Mouse (Mus musculus) natural killer cell, adult 2 months (primary cell): ENCODE measurements around the gene Slc23a2.

Experiments used
- DNase-seq, 2 experiments: peaks; one replicate each; pipeline ENCODE4 v3.0.0; 2022; ENCODE audit warnings: low spot score in 2 of 2

Slc23a2 gene

DNA sequence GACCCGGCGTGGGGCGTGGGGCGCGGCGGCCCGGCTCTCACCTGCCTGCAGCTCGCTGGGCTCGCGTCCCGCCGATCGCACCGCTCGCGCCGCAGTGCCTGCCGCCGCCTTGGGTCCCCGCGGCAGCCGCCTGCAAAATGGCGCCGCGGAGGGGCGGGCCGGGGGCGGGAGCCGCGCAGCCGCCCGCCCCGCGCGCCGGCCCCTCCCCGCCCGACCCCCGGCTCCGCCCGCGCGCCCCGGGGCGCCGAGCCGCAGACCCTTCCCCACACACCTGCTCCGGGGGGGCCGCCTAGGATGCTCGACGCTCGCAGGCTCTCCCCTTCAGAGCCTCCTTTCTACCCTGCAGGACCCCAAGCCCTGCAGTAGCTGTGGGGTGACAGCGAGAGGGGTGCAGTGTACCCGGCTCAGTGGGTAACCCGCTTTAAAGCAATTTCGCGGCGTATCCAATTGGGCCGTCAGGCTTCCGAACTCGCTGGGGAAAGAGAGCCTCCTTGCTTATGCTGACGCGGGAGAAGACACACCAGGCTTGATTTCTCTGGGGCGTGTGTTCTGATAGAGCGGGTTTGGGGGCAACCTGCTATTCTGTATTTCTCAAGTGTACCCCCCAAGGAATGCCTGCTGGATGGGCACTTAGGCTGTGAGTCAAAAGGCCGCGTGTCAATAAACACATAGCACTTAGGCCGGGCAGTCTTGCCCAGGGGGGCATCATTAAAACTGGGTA is at the start of gene Slc23a2:
Gene Slc23a2 (minus strand): TSS at position 138 of the 721 bp plus-strand sequence.
- DNase-seq = peak in 1 of 2 experiments; percentile 15

DNA sequence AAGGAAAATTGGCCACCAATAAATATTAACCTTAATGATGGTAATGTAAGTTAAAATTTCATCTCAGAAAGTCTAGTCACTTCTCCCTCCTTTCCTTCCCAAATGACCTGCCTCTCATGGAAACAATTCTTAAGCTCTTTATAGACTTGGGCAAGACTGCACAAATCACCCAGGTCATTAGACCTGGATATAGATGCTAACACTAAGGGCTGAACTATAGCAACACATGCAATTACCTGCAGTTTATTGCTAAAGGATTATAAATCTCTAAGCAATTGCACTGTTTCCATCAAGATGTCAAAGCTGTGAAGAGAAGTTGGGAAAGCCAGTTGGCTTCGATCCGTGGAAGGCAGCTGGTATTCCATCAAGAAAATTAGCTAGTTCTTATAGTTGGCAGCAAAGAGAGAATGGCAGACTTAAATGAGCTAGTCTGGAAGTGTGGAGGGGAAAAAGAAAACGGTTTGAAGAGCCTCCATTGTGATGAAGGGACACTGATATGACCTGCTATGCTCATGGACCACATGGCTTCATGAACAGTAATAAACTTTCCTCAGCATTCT is 45.8 kb upstream of the Slc23a2 start:
- DNase-seq = no peak

DNA sequence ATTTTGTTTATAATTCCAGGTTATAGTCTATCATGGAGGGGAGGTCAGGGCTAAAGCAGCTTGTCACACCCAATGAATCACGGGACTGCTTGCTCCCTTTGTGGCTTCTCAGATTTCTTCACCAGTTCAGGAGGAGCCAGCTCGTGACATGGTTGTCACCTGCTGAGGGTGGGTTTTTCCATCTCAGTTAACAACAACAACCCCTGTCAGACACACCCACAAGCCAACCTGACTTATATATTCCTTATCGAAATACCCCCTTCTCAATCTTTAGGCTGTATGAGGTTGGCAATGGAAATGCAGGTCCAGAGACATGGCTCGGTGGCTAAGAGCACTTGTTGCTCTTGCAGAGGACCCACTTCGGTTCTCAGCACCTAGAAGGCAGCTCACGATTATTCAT is 39.0 kb upstream of the Slc23a2 start:
- no peak for DNase-seq

DNA sequence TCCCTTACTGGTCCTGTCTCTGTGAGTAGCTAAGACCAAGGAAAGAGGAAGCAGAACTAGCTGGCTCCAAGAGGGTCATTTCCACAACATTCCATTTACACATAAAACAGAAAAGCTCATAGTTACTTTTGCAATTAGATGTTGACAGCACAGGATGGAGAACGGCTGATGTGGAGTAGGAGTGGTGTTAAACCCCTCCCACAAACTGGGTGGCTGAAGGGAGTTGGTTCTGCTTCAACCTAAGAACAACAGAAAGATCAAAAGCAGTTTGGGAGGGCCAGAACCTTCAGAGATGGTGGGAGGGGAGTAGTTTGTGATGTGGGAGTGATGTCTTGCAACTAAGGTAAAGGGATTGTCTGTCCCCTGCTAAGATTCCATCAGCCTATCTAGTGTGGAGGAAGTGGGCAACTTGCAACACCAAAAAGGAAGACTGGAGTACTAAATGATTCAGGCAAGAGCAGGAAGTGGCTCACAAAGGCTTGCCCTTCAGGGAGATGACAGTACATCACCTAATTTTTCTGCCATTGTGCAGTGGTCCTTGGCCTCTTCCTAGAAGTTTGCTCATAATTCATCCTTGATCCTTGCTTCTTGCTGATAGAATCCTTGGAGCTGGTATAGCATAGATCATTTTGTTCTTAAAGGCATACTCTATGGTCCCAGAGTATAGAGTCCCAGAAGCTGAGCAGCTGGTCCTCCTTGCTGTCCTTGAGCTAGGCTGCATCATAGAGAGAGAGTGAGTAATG is 35.7 kb upstream of the Slc23a2 start:
- DNase-seq = peak in 1 of 2 experiments; percentile 6

DNA sequence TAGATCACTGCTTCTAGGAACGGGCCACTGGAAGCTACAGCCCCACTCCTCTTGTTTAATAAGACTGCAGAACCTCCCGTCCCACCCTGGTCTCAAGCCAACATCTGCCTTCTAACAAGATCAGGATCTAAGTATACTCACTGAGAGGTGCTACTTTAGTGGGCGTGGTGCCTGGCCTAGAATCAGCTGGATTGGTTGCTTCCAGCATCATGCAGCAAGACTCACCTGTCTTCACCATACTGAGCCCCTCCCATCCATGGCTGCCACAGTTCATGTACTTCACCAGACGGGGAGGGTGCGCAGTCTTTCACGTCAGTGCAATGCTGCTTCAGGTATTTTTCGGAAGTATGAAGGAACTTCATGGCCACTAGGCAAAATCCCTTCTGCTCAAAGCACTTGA is 34.5 kb upstream of the Slc23a2 start:
- no peak for DNase-seq

DNA sequence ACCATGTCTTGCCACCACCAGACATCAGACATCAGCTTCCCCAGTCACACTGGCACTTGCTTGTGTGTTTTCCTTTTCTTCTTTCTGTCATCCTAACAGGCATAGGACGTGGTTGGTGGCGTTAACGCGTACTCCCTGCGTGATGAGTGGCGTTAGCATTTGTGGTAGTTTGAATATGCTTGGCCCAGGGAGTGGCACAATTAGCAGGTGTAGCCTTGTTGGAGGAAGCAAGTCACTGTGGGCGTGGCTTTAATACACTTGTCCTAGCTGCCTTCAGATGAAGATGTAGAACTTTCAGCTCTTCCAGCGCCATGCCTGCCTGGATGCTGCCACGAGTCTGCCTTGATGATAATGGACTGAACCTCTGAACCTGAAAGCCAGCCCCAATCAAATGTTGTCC is 32.5 kb upstream of the Slc23a2 start:
- DNase-seq = no peak

DNA sequence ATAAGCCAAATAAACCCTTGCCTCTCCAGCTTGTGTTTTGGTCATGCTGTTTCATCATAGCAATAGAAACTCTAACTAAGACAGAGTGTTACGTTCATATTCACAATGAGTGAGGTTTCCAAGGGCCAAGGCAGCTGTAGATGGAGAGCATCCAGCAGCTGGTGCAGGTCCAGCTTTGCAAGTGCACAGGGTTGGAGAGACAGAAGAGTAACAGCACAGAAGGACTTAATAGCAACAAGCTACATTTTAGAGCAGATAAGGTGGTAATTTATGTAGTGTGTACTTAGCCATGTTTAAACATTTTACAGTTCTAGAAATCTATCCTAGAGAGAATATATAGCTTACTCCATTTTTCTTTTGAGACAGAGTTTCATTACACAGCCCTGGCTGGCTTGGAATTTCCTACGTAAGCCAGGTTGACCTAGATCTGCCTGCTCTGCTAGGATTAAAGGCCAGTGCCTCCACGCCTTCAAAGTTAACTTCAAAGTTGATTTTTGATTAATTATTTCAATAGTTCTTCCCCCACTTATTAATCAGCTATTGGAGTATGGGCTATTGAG is 31.5 kb upstream of the Slc23a2 start:
- no peak for DNase-seq

DNA sequence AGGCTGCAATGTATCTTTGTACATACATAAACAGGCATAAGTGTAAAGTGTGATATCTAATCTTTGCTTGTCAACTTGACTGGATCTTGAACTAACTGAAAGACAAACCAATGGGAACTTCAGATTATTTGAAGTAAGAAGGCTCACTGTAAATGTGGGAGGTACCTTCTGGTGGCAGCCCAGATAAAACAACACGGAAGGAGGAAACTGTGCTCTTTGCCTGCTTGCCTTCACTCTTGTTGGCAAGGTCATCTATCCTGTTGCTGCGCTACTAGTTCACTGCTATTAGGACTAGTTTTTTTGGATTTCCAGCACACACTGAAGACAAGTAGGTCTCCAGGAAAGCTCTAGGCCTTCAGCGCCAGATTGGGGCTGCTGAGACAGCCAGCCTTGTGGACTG is 29.1 kb upstream of the Slc23a2 start:
- no peak for DNase-seq

DNA sequence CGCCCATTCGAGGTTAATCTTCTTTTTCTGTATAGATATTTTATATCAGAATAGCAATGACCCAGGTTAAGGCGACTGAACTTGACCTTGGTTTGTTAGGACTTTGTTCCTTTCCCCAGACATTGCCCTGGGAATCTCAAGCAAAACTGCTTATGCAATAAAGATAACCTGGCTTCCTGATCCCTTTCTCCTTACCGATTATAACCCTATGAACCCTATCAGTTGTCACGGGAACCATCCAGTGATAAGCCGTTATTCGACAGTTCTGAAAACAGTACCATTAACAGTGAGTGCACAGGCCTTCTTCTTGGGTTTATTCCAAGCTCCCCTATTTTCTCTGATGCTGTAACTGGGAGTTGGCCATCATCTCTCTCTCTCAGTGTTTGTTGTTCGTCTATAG is 27.0 kb upstream of the Slc23a2 start:
- no peak for DNase-seq

DNA sequence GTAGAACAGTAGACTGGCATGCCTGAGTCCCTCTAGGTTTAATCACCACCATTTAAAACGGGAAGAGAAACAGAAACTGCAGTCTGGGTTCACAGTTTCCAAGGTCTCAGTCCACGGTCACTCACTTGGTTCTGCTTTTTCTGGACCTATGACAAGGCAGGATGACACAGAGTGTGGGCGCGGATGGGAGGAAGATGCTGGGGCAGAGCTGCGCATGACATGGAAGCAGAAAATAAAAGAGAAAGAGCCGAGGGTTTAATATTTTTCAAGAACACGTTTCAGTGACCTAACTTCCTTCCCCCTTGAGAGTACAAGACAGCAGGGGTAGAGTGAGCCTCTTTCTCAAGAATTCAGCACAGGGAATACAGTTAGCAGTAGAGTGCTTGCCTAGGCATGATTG is 24.2 kb upstream of the Slc23a2 start:
- no peak for DNase-seq

DNA sequence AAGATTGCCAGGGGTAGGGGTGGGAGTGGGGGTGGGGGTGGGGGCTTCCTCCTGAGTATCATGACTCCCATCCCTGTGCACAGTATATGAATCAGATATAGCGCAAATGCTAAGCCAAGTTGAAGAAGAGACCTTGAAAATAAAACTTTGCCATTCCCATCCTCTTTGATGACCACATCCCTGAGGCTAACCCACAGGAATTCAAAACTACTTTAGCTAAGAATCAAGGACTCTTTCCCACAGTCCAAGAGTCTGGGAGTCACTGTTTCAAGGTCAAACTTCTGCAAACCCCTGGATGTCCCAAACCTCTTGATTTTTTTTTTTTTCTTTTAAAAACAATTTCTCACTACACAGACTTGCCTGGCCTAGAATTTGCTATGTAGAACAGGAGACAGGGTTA is 18.7 kb upstream of the Slc23a2 start:
- DNase-seq = no peak

DNA sequence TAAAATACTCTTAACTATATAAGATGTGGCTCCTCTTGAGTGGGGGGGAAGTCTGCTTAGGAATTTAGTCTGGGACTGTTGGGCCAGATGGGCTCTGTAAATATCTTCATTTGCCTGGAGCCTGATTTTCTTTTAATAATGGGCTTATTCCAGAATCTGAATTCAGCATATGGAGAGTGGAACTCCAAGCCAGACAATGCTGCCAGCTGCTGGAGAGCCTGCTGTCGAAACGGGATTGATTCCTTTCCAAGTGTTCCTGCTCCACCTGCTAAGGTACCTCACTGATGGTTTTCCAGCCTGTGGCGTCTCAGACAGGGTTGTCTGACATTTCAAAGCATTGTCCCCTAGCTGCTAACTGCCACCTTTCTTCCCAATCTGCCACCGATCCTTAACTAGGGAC is 12.6 kb upstream of the Slc23a2 start:
- no peak for DNase-seq

DNA sequence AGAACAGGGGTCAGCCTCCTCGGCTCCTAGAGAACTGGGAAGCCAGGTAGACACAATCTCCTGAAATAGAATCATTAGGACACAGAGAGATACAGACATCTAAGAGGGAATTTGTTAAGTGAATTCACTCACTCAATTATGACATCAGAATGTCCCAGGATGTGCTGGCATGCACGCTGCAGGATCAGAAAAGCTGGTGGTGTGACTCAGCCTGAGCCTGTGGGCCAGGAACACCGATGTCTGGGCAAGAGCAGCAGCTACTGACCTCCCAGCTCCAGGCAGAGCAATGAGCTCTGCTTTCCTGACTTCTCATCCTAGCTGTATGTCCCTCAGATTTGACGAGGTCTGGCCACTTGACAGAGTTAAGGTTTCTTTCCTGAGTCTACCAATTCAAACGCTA is 7.8 kb upstream of the Slc23a2 start:
- no peak for DNase-seq

DNA sequence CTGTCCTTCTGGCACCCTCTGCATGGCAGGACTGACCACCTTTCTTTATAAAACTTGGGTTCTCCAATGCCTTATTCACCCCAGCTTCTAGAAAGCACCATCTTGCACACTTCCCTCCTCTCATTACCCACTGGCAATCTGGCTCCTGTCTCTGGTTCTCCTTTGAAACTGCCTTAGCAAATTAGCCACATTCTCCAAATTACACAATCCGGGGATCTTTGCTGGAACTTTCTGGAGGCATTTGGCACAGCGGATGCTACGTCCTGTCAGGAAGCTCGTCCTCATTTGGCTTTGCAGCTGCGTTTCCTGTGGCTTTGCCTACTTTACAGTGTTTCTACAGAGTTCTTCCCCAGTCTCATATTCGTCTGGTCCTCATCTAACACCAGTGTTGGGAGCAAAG is 6.7 kb upstream of the Slc23a2 start:
- DNase-seq = no peak

DNA sequence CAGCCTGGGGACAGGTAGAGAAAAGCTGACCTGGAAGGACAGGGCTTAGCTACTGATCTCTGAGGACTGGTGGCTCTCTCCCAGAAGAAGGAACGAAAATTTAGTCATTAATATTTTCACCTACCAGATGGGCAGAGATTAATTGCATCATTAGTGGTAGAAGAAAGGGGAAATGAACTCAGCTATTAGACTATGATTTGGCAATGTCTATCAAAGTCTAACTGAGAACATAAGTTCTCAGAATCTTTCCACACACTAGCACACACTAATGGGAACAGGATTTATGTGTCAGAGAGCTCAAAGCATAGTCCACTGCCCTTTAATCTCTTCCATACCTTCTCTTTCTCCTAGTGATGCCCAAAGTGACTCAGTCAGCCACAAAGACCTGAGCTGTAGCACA is 6.0 kb upstream of the Slc23a2 start:
- DNase-seq = no peak

DNA sequence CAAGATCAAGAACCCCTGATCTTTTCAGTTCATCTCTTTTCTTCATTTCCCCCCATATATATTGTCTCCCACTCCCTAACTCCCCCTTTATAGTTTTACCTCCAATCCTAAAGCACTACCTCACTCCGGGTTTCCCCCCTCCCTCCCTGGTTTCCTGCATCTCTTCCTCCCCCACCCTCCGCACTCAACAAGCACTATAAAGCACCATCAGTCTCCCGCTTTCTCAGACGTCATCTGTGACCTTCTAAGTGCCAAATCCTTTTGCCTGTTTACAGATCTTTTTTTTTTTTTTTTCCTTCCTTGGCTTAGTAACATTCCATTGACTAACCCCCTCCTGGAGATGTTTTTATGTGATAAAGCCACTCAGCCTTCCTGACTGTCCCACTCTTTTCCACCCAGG is 1.6 kb upstream of the Slc23a2 start:
- DNase-seq = no peak

DNA sequence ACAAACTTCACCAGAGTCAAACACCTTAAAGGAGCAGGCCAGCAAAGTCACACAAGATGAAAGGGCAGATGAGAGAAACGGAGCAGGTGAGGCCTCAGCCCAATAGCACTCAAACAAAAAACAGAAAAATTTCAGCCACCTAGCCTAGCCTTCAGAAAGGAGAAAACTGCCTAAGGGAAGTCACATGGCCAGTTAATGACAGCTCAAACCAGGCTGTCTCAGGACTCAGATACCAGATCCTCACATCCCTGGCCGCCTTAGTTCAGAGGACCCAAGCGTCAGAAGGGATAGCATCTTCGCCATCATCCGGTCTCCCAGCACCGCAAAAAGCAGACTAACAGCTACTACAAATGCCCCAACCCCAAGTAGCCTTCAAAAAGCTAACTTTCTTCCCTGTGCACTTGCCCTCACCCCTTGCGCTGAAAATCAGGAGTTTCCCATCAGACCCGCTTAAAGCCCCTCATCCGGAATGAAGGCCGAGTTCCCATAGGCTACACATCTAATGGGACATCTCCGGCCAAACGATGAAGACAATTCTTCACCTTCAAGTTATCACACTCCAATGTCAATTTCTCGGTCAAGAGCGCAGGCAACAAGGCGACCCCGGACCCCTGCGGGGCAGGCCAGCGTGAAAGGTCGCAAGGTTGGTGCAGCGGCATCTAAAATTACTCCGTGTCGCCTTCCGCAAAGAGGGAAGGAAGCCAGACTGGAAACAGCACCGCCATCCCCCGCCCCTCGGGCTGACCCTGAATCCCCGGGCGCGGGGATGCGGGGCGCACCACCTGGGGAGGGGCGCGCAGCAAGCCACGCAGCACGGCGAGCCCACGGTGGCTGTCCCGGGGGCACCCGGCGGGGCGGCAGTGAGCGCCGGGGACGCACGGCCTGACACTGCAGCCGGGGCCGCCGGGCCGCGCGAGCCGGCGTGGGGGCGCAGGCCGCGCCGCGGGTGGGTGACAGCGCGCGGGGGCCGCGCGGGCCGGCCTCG is 673 bp downstream of the Slc23a2 start:
- no peak for DNase-seq

DNA sequence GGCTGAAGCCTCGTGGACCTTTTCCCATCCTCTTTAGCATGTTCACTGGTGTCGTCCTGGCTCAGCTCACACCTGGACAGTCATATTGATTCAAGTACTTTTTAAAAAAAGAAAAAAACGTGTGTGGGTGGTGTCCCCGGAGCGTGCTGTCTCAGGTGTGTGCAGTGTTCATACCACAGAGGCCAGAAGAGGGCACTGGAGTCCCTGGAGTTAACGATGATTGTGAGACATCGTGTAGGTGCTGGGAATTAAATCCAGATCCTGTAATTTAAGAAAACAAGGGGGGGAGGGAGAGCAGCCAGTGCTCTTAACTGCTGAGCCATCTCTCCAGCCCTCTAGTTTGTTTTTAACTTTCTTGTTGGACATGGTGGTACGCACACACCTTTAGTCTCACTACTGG is 2.3 kb downstream of the Slc23a2 start:
- no peak for DNase-seq

DNA sequence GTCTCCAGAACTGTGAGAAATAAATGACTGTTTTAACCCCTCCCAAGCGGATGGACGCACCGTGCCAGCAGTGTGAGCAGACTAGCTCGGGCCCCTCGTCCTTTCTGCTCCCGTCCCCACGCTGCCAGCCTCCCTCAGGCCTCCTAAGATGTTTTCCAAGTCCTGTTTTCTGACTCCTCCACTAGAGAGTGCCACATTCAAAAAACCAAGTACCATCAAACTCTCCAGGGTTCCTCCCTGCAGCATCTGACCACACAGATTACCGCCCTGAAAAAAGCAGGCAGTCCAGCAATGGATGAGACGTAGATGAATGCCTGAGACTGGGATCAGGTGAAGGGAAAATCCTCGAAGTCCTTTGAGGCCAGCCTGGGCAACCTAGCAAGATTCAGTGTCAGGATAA is 4.4 kb downstream of the Slc23a2 start:
- no peak for DNase-seq

DNA sequence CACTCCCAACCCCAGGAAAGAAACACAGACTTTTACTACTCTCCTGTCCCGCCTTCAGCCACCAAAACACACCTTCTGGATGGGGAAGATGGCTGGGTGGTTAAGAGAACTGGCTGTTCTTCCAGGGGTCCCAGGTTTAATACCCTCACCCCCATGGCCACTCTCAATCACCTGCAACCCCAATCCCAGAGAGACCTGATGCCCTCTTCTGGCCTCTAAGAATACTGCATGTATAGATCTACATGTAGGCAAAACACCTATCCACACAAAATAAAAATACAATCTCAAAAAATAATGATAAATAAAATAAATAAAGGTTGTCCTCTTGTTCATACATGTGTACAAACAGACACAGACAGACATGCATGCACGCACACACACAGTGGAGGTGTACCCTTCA is 5.8 kb downstream of the Slc23a2 start:
- no peak for DNase-seq

DNA sequence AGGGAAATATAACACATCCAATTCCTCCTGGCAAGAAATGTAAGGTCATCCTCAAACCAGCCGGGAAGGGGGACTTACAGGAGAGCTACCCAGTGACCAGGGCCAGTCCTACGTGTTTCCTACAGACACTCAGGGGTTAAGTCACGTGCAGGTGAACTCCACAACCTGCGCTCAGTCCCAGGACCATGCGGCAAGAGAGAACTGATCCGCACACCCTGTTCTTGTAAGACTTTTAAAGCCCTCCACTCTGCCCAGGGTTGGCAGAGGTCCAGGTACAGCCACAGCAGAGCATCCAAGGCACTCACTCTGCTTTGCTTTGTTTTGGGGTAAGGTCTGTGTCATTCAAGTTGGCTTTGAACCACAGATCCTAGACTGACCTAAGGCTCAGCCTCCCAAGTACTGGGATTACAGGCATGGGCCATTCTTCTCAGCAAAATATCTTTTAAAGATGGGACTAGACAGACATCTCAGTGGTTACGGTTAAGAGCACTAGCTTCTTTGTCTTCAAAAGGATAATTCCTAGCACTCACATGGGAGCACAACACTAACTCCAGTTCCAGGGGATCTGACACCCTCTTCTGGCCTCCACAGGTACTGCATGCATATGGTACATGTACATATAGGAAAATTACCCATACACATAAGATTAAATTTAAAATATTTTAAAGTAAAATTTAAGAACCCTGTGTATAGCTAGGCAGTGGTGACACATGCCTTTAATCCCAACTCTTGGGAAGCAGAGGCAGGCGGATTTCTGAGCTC is 8.9 kb downstream of the Slc23a2 start:
- no peak for DNase-seq
